Comparison of ENCODE assay signal across 21 mouse cellular contexts in genomic region chr2:67364506-67364905, GRCm38 (mm10). TPM values are rescaled to one million over a fixed set of nuclear protein-coding genes. Genes with fewer than 3 reads are reported as not detected.
"Had no signal": no experiment of that assay in that cellular context is flagged by ENCODE, and none has a peak within 500 bp of the region (broad histone marks: within the 10 kb centered on the region; RNA-seq: fewer than 3 reads in every experiment).

No protein-coding gene starts in this region.

- ATAC-seq: liver, postnatal 0 days; lung, postnatal 0 days; midbrain, embryonic 16.5 days had no signal

- DNase-seq: liver, postnatal 0 days; lung, adult 2 months; lung, postnatal 14 days; lung, postnatal 4 days; midbrain, embryonic 14.5 days; right cerebral cortex, postnatal 14 days; thymus, adult 18-20 months; thymus, postnatal 14 days; thymus, postnatal 36 days had no signal

- H3K4me3 ChIP-seq: lung, embryonic 15.5 days; midbrain, embryonic 10.5 days; midbrain, embryonic 12.5 days; myocyte; neural tube, embryonic 13.5 days; neural tube, embryonic 15.5 days; stomach, embryonic 15.5 days had no signal

- H3K27ac ChIP-seq: lung, embryonic 15.5 days; midbrain, embryonic 10.5 days; midbrain, embryonic 12.5 days; neural tube, embryonic 13.5 days; neural tube, embryonic 15.5 days; stomach, embryonic 15.5 days; stomach, postnatal 0 days had no signal

RNA-seq across cellular contexts. Expression of gene Gm21830, which starts 49.0 kb away (rescaled TPM):
- total RNA-seq: megakaryocyte, adult 5-6 weeks; megakaryocyte-erythroid progenitor cell, adult 5-6 weeks had no signal
